Mouse (Mus musculus): ENCODE results near the gene Borcs7.
A peak's percentile ranks its signal among the peaks of the same experiment; 100 is the strongest.

The Borcs7 gene

DNA sequence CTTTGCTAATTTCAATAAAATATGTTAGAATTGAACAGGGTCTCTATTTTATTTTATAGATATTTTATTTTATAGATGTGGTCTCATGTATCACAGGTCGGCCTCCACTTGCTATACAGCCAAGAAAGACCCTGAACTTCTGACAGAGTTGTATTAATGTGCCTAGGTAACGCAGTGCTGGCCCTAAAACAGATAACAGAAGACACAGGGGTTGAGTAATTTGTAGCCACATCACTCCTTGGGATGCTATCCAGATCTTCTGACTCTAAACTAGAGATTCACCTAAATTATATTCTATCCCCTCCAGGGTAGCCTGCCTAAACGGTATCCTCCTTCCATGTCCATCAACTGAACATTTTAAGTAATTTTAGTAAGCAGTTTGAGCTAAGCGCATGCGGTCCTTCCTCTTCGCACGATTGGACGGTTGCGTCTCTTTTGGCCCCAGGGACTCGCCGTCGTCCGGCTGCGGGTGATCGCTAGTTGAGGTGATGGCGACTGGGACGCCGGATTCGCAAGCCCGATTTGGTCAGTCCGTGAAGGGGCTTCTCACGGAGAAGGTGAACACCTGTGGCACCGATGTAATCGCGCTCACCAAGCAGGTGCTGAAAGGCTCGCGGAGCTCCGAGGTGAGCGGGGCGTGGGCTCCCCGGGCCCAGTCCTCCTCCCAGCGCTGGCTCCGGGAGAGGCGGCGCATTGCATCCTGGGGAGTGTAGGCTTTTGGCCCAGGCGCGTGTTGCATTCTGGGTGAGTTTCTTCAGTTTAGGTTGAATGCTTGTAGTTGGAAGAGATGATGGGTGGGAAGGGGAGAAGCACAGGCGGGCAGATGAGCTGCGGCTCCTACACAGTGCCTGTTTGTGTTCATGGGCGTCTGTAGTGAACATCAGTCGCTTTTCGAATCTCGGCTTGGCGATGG lies at the start of gene Borcs7:
TSS of gene Borcs7 (plus strand) at position 447 of the 913 bp plus-strand sequence.
- peak; percentile 94 for DNase-seq

DNA sequence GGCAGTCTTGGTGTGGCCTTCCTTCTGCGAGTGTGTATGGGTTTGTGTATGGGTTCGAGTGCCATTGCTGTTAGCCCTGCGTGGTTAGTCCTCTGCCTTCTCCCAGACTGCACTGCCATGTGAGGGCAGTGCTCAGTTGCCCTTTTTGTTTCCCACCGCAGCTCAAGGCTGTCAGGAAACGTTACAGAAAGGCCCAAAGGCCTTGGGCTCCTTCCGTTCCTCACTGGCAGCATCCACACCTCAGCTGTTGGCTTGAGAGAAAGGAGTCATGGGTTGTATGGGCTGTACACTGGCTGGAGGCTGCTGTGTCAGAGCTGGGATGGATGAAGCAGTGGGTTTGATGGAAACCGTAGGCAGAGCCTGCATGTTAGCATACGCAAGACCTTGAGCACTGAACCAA lies 48.9 kb upstream of the Borcs7 start:
- DNase-seq, result no peak

DNA sequence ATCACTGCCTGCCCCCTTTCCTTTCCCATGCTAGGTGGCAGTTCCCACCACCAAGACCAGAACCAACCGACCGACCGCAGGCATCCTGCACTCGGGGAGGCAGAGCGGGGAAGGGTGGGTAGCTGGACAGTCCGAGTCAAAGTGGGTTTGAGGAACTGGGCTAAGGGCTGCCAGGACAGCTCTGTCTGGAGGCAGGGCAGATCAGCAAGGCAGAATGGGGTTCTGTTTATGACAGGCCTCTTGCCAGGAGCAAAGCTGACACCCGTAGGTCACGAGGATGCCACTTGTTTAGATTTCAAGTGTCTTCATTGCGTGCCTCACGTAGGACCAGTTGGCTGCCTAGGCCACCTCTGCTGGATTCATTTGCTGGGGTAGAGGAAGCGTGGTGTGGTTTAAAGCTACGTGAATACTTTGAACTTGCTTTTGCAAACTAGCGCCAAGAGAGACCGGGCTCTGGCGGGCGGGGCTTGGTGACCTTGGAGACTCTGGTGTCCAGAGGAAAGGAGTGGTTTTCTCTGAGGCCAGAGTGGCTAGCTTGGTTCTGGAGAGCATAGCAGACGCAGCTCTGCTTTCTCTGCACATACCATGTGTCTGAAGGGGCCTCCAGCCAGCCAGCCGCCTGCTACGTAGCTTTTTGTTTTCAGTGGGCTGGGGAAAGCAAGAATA lies 48.2 kb upstream of the Borcs7 start:
- no peak for DNase-seq

DNA sequence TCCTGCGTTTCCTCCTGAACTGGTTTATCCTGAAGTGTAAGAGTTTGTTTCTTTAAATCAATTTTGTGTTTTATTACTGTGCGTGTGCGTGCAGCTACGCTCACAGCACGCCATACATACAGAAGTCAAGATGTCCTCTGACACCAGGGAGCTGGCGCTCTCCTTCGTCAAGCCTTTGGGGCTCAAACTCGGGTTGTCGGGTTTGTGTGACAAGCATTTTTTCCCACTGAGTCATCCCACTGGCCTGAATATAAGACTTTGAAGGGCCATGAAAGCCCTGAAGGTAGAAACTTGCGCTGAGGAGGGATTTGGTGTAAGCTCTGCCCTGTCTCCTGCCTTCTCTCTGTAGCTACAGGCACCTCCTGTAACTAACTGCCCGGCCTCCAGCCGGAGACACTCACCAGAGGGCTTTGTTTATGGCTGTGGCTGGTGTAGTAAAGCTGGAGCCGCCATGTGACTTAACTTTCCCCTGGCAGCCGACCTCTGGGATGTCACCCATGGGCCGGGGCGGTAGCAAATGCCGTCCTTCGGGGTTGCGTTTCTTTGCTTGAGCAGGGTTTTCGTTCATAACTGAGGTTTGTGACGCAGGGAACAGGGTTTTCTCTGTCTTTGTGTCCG lies 47.5 kb upstream of the Borcs7 start:
- no peak for DNase-seq

- DNase-seq, result no peak
Measured at GRCm38 (mm10) chr19:46643236-46643635, 46.5 kb upstream of the Borcs7 start.

GRCm38 (mm10) chr19:46644343-46644792 lies 45.3 kb upstream of the Borcs7 start:
- DNase-seq, result no peak

DNA sequence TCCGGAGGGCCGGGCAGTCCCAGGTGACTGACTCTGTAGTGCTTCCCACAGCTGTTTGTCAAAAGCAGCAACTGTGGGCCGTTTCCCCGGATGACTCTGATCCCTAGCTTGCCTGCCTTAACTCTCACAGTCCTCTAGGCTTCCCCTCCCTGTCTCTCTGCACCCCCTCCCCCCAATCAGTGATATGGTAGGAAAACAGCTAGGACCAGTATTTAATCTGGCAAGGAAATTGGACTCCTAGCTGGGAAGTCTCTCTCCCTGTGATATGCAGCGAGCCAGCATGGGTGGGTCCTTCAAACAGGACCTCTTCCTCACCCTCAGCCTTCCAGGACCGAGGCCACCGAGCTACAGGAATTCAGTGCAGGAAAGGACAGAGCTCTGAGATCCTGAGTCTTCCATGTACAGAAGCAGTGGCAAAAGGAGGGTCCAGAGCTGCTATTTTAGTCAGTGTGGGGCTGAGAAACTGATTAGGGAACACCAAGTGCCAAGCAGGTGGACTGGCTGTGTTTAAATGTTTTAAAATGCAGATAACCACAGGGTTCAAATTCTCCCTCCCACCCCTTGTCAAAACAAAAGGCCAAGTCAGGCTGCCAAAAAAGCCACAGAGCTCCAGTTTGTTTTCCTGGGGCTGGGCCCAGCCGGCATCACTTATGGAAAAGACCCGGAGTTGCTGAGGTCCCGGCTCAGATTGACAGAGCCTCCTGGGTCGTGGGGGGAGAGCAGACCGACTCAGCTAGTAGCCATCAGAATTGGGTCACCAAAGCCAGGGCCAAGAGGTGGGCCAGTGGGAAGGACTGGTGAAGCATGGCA lies 44.7 kb upstream of the Borcs7 start:
- peak; percentile 43 for DNase-seq

- no peak for DNase-seq
Measured at GRCm38 (mm10) chr19:46646041-46646481, 43.6 kb upstream of the Borcs7 start.

DNA sequence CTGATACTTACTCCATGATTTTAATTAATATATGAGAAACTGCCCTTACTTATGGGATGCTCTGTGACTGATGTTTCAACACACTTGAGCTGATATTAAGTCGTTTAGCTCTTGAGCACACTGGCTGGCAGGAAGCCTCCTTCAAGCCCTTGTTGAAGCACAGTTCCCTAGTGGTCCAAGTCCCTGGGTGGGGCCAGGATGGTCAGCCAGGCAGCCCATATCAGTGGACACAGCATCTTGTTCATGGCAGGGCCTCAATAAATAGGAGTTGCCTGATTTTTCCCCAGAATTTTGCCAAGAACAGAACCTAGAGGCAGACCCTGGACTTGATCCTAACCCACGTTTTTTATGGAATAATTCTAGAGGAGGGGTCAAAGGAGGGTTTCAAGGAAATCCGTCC lies 42.5 kb upstream of the Borcs7 start:
- no peak for DNase-seq

GRCm38 (mm10) chr19:46647850-46648249 lies 41.9 kb upstream of the Borcs7 start:
- DNase-seq, result no peak

GRCm38 (mm10) chr19:46648565-46648964 lies 41.1 kb upstream of the Borcs7 start:
- no peak for DNase-seq

- no peak for DNase-seq
Measured at GRCm38 (mm10) chr19:46653188-46653587, 36.5 kb upstream of the Borcs7 start.

- DNase-seq, result no peak
Measured at GRCm38 (mm10) chr19:46653616-46654235, 36.0 kb upstream of the Borcs7 start.

GRCm38 (mm10) chr19:46655626-46656025 lies 34.1 kb upstream of the Borcs7 start:
- DNase-seq, result no peak

DNA sequence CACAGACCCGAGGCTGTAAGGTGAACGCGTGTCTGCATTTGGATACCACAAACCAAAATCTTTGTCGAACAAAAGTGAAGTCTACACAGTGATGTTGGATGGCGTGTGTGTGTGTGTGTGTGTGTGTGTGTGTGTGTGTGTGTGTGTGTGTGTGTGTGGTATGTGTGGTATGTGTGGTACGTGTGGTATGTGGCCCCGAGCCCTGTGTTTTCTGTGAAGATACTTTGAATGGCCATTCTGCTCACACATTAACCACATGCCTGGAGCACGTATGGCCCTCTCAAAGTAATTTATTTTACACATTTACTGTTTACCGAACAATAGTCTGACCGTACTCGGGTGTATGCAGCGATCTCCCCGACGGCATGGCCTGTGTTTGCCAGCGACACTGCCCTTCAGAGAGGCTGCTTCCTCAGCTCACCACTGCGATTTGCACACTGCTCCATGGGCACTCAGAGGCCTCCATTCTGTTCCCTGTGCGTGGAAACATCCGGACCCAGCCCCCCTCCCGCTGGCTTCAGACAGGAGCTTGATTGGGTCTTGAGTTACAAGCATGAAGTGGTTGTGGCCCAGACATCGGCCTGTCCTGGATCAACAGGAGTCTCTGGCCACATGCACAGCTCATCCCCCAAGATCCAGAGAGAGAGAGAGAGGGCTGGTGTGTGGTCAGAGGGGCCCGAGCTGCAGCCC lies 33.4 kb upstream of the Borcs7 start:
- DNase-seq, result no peak

- DNase-seq, result peak; percentile 24
Measured at GRCm38 (mm10) chr19:46657339-46658020, 32.2 kb upstream of the Borcs7 start.

DNA sequence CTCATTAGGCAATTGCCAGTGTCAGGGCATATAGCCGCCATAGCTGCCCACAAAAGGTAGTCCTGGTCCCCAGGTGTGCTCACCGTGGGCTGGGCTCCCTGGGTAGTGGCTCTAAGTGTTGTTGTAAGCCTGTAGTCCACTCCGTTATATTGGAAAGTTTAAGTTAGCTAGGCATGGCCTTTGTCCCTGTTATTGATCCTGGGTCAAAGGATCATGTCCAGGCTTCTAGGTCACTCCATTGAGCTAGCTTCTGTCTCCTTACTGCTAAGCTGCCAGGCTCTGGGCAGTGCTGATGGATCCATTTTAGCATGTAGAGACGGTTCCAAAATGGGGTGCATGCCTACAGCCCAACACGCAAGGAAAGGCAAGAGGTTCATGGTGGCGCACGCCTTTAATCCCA lies 31.4 kb upstream of the Borcs7 start:
- no peak for DNase-seq

- no peak for DNase-seq
Measured at GRCm38 (mm10) chr19:46658851-46659250, 30.9 kb upstream of the Borcs7 start.

DNA sequence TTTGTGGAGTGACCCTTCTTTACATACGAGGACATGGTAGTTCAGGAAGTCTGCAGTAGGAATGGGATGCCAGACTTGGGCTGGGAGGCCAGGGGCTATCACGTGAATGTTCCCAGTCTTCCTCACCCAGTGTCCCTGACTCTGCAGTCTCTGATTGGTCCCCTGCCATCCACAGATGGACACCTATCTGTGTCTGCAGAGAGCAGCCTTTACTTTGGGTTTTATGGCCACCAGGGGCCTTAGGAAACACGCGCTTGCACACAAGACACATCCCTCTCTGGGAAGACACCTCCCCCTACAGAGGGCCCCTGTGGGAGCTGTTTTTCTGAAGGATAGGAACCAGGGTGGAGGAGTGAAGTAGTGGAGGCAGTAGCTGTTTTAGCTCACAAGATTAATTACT lies 28.2 kb upstream of the Borcs7 start:
- no peak for DNase-seq

- DNase-seq, result no peak
Measured at GRCm38 (mm10) chr19:46662214-46662613, 27.5 kb upstream of the Borcs7 start.

GRCm38 (mm10) chr19:46662784-46663183 lies 26.9 kb upstream of the Borcs7 start:
- DNase-seq, result no peak

Data from retina, postnatal 1 day (tissue).